Mouse (Mus musculus) limb, embryonic 11.5 days (tissue): ENCODE data around the gene Nle1. TPM values are rescaled to one million over a fixed set of nuclear protein-coding genes. Genes with fewer than 3 reads are reported as not detected.
"Not testable (repeated sequence)": the region's sequence is repeated elsewhere in the genome, so short reads cannot be mapped to it uniquely, and the experiment has no call there.

Experiments
- ATAC-seq: fragments of 200-750 bp; cut with Nextera tagmentation; 2 replicates; pipeline ENCODE4 v1.8.0; 2017; ENCODE audit warnings: low read depth; ENCODE audit not compliant: insufficient number of reproducible peaks, low FRiP score, low TSS enrichment
- DNase-seq: peaks from one replicate; pipeline ENCODE4 v3.0.0-alpha.2; 2015; ENCODE audit warnings: low spot score
- H3K27ac ChIP-seq: fragments of 300-500 bp; sonication (generic); replicated peaks from 2 replicates; pipeline ENCODE4 v1.5.1; 2014; ENCODE audit warnings: low read depth, mild to moderate bottlenecking, low read length
- H3K27me3 ChIP-seq: fragments of 300-500 bp; sonication (generic); 2 replicates; pipeline ENCODE4 v1.6.1; 2014; ENCODE audit warnings: mild to moderate bottlenecking, low read length, mixed read lengths; ENCODE audit not compliant: control insufficient read depth, insufficient read depth
- H3K36me3 ChIP-seq: fragments of 300-500 bp; sonication (generic); 2 replicates; pipeline ENCODE4 v1.6.1; 2014; ENCODE audit warnings: mild to moderate bottlenecking, low read length, moderate library complexity, mixed read lengths; ENCODE audit not compliant: control insufficient read depth, insufficient read depth
- H3K4me1 ChIP-seq: fragments of 300-500 bp; sonication (generic); 2 replicates; pipeline ENCODE4 v1.6.1; 2014; ENCODE audit warnings: low read length, mixed read lengths; ENCODE audit not compliant: control insufficient read depth, insufficient read depth
- H3K4me2 ChIP-seq: fragments of 300-500 bp; sonication (generic); 2 replicates; pipeline ENCODE4 v1.6.1; 2014; ENCODE audit warnings: low read depth, mild to moderate bottlenecking, moderate library complexity; ENCODE audit not compliant: severe bottlenecking
- H3K4me3 ChIP-seq: fragments of 300-500 bp; sonication (generic); 2 replicates; pipeline ENCODE4 v1.5.1; 2014; ENCODE audit warnings: low read depth, low read length
- H3K9ac ChIP-seq: fragments of 300-500 bp; sonication (generic); 2 replicates; pipeline ENCODE4 v1.6.1; 2014; ENCODE audit warnings: mild to moderate bottlenecking, low read length
- H3K9me3 ChIP-seq: fragments of 300-500 bp; sonication (generic); 2 replicates; pipeline ENCODE4 v1.6.1; 2016; ENCODE audit warnings: low read length; ENCODE audit not compliant: control insufficient read depth
- WGBS: fragments of 180-500 bp; shearing (Covaris S2); extraction: QIAGEN DNeasy Blood & Tissue Kit; methylation state at CpG from one replicate; pipeline ENCODE4 v1.1.7; 2014; 5-methylcytosine and 5-hydroxymethylcytosine counted together
- polyA plus RNA-seq: library from polyadenylated mRNA; unstranded; fragments of >200 nt; fragmentation: Nextera tagmentation; extraction: Ambion mirVana; gene quantifications from 2 replicates; pipeline ENCODE4 v1.2.1, GENCODE M21; 2014

Gene Nle1
- polyA plus RNA-seq, 1 experiment from 2014 or later, result 31.2 TPM

DNA sequence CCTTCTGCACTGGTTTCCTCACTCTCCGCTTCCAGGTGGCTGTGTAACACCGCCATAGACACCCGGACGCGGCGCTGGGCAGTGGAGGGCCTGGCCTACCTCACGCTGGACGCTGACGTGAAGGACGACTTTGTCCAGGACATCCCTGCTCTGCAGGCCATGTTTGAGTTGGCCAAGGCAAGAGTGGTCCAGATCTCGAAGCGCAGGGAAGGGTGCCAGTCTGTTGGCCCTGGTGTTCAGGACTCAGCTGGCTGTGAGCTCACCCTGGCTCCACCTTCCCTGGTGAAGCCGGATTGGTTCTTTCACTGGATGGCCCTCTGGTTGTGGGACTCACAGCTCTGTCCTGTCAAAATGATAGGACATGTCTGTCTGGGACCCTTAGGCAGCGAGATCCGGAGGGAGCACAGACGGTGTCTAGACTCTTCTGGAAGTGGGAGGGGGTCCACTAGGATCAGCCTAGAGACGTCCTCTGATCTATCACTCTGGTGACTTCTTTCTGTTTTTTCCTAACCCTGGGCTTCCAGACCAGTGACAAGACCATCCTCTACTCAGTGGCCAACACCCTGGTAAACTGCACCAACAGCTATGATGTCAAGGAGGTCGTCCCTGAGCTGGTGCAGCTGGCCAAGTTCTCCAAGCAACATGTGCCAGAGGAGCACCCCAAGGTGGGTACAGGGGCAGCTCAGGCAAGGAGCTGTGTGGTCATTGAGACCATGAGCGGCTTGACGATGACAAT lies 20.9 kb upstream of the Nle1 start:
- H3K4me2 ChIP-seq, result no peak overlapping the region
- no peaks in the 10 kb centered on the region for H3K9me3 ChIP-seq
- no peak overlapping the region for H3K4me3 ChIP-seq
- no peaks in the 10 kb centered on the region for H3K36me3 ChIP-seq
- ATAC-seq (no peak), DNase-seq (no peak)
- peaks cover 40% of the 10 kb centered on the region for H3K27me3 ChIP-seq
- no peaks in the 10 kb centered on the region for H3K4me1 ChIP-seq
- no peak overlapping the region for H3K9ac ChIP-seq
- WGBS, result 35% methylated on average over 20 of the region's 20 CpGs
- H3K27ac ChIP-seq, result no peak overlapping the region

DNA sequence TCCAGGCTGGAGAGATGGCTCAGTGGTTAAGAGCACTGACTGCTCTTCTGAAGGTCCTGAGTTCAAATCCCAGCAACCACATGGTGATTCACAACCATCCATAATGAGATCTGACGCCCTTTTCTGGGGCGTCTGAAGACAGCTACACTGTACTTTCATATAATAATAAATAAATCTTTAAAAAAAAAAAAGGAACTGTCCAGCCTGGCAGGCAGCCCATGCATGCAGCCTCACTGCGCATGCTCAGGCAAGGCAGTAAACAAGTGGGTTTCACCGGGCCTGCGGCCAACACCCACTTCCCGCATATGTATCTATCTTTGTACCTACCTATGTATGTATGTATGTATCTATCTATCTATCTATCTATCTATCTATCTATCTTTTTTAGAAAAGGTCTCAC lies 15.7 kb upstream of the Nle1 start:
- H3K9ac ChIP-seq, DNase-seq, H3K36me3 ChIP-seq, H3K4me3 ChIP-seq, H3K4me2 ChIP-seq, H3K27ac ChIP-seq, ATAC-seq, H3K9me3 ChIP-seq, H3K4me1 ChIP-seq: not testable (repeated sequence)
- 89% methylated on average over 6 of the region's 6 CpGs for WGBS
- peaks cover 13% of the 10 kb centered on the region for H3K27me3 ChIP-seq

DNA sequence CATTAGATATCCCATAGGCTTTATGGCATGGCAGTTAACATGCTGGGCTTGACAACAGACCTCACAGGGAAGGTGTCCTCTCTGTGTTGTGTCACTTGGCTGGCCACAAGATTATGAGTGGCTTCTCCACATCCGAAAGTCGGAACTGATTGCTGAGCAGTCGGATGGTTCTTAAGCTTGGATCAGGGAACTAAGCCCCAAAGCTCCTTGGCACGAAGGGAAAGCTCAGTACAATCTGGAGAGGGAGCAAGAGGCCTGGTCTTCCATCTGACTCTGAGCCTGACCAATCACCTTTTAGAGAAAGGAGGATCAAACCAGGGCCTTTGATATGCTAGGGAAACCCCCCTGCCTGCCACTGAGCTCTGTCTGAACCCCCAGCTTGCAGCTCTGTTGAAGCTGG lies 13.5 kb upstream of the Nle1 start:
- Histone ChIP-seq H3K36me3 (no peaks in the 10 kb centered on the region), H3K4me3 (no peak overlapping the region), H3K9me3 (no peaks in the 10 kb centered on the region), H3K27me3 (no peaks in the 10 kb centered on the region; the same call in 1 of the 2 replicates), H3K27ac (no peak overlapping the region), H3K9ac (no peak overlapping the region), H3K4me2 (no peak overlapping the region), H3K4me1 (no peaks in the 10 kb centered on the region)
- DNase-seq (no peak), ATAC-seq (no peak)
- WGBS, result 72% methylated on average over 4 of the region's 4 CpGs

DNA sequence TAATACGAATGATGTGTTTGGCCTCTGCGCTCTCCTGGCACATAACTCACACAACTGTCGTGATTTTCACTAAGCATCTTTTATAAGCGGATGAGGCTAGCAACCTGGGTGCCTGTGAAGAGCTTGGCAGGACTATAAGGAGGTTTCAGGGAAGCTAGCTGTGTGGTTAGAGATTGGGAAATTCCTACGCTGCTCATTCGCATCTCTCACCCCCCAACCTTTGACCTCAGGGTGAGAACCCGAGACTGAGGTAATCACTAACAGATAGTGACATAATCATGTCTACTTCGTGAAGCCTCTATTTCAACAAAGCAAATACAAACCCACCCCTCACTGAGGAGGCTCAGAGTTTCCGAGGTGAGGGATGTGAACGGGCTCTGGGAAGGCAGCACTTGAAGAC lies 12.6 kb upstream of the Nle1 start:
- Histone ChIP-seq H3K27me3 (no peaks in the 10 kb centered on the region), H3K9ac (no peak overlapping the region), H3K36me3 (no peaks in the 10 kb centered on the region), H3K4me3 (no peak overlapping the region), H3K27ac (no peak overlapping the region), H3K4me2 (no peak overlapping the region), H3K9me3 (no peaks in the 10 kb centered on the region), H3K4me1 (no peaks in the 10 kb centered on the region)
- ATAC-seq (no peak), DNase-seq (no peak)
- WGBS, result 44% methylated on average over 10 of the region's 10 CpGs

DNA sequence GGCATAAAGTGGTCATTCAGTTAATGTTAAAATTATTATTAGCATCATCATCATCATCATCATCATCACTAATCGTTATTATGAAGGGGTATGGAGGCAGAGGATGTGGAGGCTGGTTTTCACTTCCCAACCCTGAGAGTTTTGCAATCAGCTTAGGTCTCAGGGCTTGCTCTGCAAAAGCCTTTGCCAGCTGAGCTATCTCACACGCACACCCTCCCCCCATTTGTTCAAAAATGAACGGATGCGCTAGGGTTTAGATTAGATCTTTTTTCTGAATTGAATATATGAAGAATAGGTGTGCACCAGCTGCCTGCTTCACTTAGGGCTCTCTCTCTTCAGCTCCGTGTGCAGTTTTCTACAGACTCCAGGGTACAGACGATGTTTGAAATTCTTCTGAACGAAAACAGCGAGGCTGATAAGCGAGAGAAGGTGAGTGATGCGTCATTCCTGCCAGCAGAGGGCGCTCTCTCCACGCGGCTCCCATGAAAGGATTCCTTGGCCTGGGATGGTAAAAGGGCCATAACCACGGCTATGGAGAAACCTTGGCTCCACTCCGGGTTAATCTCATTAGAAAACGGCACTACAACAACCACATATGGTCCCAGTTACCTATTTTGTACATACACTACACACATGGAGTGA lies 6.6 kb upstream of the Nle1 start:
- WGBS, result 9% methylated on average over 16 of the region's 16 CpGs
- H3K9ac ChIP-seq, result no peak overlapping the region
- H3K4me3 ChIP-seq, result no peak overlapping the region
- H3K36me3 ChIP-seq, result no peaks in the 10 kb centered on the region
- DNase-seq (peak; percentile 88), ATAC-seq (no peak; the same call in 1 of the 2 replicates)
- H3K27me3 ChIP-seq, result no peaks in the 10 kb centered on the region
- H3K4me2 ChIP-seq, result peak overlapping the region; percentile 31; the same call in 1 of the 2 replicates
- H3K27ac ChIP-seq, result no peak overlapping the region
- H3K9me3 ChIP-seq, result no peaks in the 10 kb centered on the region
- no peaks in the 10 kb centered on the region for H3K4me1 ChIP-seq

DNA sequence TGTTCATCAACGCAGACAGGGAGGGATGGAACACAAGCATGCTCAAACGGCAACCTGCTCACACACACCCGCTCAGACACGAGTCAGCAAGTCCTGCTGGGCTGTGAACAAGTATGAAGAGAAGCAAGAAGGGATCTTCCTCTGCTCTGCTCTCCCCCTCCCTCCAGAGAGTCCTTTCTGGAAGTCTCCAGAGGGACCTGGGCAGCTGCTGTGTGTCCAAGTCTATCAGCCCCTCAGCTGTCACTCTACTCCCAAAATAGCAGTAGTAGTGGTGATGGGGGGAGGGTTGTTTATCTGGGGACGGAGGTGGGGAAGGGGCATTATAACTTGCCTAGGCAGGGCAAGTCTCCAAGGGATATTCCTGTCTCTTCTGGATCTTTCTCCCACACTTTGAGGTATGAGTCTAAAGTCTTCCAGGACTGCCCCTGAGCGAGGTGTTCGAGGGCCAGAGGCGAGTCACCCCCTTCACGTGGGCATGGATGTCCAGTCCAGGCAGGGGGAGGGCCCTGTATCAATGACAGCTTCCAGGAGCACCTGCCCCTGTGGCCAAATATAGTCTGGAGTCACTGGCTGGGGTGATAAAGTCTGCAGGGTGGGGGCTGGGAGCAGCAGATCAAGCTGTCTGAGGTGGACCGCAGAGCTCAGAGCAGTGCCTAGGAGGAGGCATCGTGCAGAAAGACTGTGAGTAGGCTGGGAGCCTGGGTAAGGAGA lies 2.6 kb upstream of the Nle1 start:
- ATAC-seq, result no peak
- no peak overlapping the region for H3K9ac ChIP-seq
- no peak for DNase-seq
- H3K9me3 ChIP-seq, result no peaks in the 10 kb centered on the region
- no peak overlapping the region for H3K27ac ChIP-seq
- no peaks in the 10 kb centered on the region for H3K27me3 ChIP-seq
- H3K4me1 ChIP-seq, result peaks cover 4% of the 10 kb centered on the region; the same call in 1 of the 2 replicates
- WGBS, result 82% methylated on average over 11 of the region's 11 CpGs
- H3K4me2 ChIP-seq, result no peak overlapping the region
- H3K4me3 ChIP-seq, result no peak overlapping the region
- H3K36me3 ChIP-seq, result no peaks in the 10 kb centered on the region

DNA sequence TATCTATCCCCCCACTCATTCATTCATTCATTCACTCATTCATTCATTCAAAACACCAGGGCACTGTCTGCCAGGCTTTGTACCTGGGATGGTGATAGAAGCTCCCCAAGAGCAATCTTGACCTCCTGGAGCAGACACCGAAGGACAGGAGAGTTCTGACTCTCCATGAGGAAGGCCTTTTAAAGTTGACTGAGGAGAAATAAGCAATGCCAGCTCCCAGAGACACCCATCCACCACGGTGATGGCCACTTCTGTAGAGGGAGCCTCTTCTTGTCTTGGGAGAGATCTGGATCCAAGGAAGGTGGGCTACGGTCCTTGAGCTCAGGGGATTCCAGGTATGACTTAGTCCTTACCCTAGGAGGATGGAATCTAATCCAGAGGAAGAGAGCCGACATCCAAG lies 2.0 kb upstream of the Nle1 start, which contains the start of gene Unc45b:
Gene Unc45b (plus strand): TSS at position 301 of the 400 bp plus-strand sequence.
- Histone ChIP-seq H3K4me3 (no peak within 1 kb of the TSS), H3K36me3 (peaks cover 2% of the 10 kb centered on the region; the same call in 1 of the 2 replicates)
- no peak for ATAC-seq

DNA sequence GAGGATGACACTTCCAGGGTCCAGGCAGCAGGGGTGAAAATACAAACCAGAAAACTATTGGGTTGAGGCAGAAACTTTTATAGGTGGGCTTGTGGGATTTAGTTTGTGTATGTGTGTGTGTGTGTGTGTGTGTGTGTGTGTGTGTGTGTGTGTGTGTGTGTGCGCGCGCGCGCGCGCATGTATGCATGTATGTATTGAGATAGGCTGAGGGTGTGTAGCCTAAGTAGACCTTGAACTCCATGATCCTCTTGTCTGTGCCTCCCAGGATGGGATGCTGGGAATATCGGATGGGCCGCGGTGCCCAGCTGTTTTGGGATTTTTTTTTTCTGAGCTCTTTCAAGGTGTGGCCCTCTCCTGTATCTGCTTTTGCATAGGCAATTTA lies 388 bp upstream of the Nle1 start:
- H3K9ac ChIP-seq, result no peak overlapping the region; the same call in 1 of the 2 replicates
- H3K4me2 ChIP-seq, result peak overlapping the region; percentile 79; the same call in 1 of the 2 replicates
- no peak for ATAC-seq
- H3K4me1 ChIP-seq, result peaks cover 4% of the 10 kb centered on the region; the same call in 1 of the 2 replicates
- DNase-seq, result no peak
- H3K27me3 ChIP-seq, result no peaks in the 10 kb centered on the region
- no peak overlapping the region for H3K27ac ChIP-seq
- no peaks in the 10 kb centered on the region for H3K9me3 ChIP-seq
- peak overlapping the region; percentile 90 for H3K4me3 ChIP-seq
- peaks cover 11% of the 10 kb centered on the region; the same call in 1 of the 2 replicates for H3K36me3 ChIP-seq
- WGBS, result 82% methylated on average over 3 of the region's 10 CpGs

More for the DNA sequence above, 2.0 kb upstream of the Nle1 start, which contains the start of gene Unc45b:
- Histone ChIP-seq H3K4me2 (no peak within 1 kb of the TSS), H3K27me3 (no peaks in the 10 kb centered on the region), H3K9ac (no peak within 1 kb of the TSS), H3K4me1 (peaks cover 4% of the 10 kb centered on the region; the same call in 1 of the 2 replicates), H3K27ac (no peak within 1 kb of the TSS), H3K9me3 (no peaks in the 10 kb centered on the region)
- DNase-seq, result no peak
- 85% methylated on average over 4 of the region's 4 CpGs for WGBS
